Mouse (Mus musculus) macrophage (primary cell): ENCODE data around the gene Bicd2. TPM values are rescaled to one million over a fixed set of nuclear protein-coding genes. Genes with fewer than 3 reads are reported as not detected.
A peak's percentile ranks its signal among the peaks of the same experiment; 100 is the strongest.

ENCODE experiments used
- H3K27ac ChIP-seq: fragments of 350-480 bp; formaldehyde crosslinking; 2 replicates; pipeline ENCODE4 v1.9.0; 2021
- H3K36me3 ChIP-seq: fragments of 350-480 bp; formaldehyde crosslinking; 2 replicates; pipeline ENCODE4 v1.9.0; 2021; ENCODE audit errors: inconsistent target
- H3K4me3 ChIP-seq: fragments of 350-480 bp; formaldehyde crosslinking; 2 replicates; pipeline ENCODE4 v1.9.0; 2021; ENCODE audit errors: inconsistent target
- H3K79me2 ChIP-seq: fragments of 350-480 bp; formaldehyde crosslinking; 2 replicates; pipeline ENCODE4 v1.9.0; 2021; ENCODE audit errors: inconsistent target
- whole genome bisulfite sequencing: methylation state at CpG from one replicate; pipeline ENCODE4 v1.1.7; 2026; ENCODE audit warnings: inconsistent platforms; ENCODE audit not compliant: missing documents; 5-methylcytosine and 5-hydroxymethylcytosine counted together
- polyA plus RNA-seq: library from polyadenylated mRNA; stranded (reverse); fragments of 250-400 nt; gene quantifications from 3 replicates; pipeline ENCODE4 v1.2.4, GENCODE M21; 2018; ENCODE audit warnings: inconsistent platforms
- total RNA-seq, 78 experiments: library from RNA; depleted of rRNA; stranded (reverse); fragments of 250-400 nt; gene quantifications; 1 replicate in 9 of 78; 2 replicates in 24 of 78; 3 replicates in 43 of 78; 4 replicates in 2 of 78; pipeline ENCODE4 v1.2.4; 2018; ENCODE audit warnings: inconsistent platforms in 56 of 78

Bicd2 gene
- total RNA-seq (2018; cell fraction: chromatin; rRNA removed) = 10 to 100 TPM; 16.0 to 91.6 (median 51.0) TPM
- total RNA-seq (2018; cell fraction: cytosol; rRNA removed) = 10 to 100 TPM; 29.1 to 37.9 (median 33.2) TPM
- total RNA-seq (2018; cell fraction: nucleus; rRNA removed) = 10 to 100 TPM; 25.2 to 74.3 (median 46.6) TPM
- polyA plus RNA-seq = 24.3 to 34.5 TPM (median 30.4 TPM) in 3 replicates

DNA sequence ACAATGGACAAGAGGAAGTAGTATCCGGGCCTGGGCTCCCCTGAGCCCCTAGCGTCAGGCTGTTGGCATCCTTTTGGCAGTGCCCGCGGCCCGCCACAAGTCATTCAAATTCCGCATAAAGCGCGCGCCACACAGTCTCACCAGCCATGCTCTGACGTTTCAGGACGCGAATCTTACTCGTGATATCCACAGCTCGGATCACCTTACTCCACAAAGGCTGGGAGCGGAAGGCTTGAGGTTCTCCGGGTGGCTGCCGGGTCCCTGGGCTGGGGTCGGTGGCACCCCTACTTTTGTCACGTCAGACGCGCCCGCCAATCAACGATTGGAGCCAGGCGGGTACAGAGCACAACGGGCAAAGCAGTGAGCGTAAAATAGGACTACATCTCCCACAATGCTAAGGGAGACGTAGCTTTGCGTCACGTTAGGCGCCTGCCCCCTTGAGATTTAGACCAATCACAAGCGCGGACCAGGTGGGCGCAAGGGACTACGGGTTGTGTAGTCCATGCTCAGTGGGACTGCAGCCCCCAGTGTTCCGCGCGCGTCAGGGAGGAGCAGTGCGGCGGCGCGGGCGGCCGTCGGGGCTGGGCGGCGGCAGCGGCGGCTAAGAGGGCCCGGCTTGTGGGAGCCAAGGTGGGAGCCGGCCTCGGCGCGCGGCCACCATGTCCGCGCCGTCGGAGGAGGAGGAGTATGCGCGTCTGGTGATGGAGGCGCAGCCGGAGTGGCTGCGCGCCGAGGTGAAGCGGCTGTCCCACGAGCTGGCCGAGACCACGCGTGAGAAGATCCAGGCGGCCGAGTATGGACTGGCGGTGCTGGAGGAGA, at the start of gene Bicd2:
Gene Bicd2, plus strand, starts transcription at position 574 of the 819 bp plus-strand sequence.
- WGBS = under 1% methylated on average over 71 of the region's 74 CpGs
- Histone ChIP-seq H3K79me2 (peaks cover 47% of the 10 kb centered on the region), H3K27ac (peak within 1 kb of the TSS; percentile 79), H3K4me3 (peak within 1 kb of the TSS; percentile 81), H3K36me3 (no peaks in the 10 kb centered on the region)

DNA sequence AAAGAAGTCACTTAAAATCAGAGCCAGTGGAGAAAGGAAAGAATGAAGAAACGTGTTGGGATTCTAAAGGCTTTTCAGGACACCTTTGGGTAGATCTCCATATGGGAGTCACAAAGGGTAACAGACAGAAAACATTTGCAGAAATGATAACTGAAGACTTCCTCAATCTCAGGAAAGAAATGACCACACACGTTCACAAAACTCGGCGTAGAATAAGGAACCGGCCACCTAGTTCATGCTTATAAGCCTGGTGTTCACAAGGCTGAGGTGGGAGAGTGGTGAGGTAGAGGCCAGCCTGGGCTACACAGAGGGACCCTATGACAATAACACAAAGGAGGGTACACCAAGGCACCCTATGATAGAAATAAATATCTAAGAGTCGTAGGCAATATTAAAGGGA, 49.4 kb upstream of the Bicd2 start:
- H3K36me3 ChIP-seq = peaks cover 79% of the 10 kb centered on the region
- no peak overlapping the region for H3K4me3 ChIP-seq
- no peak overlapping the region for H3K27ac ChIP-seq
- H3K79me2 ChIP-seq = peaks cover 73% of the 10 kb centered on the region
- 23% methylated on average over 6 of the region's 6 CpGs for WGBS

GRCm38 (mm10) chr13:49294108-49294507, 47.3 kb upstream of the Bicd2 start:
- peaks cover 57% of the 10 kb centered on the region for H3K36me3 ChIP-seq
- 67% methylated on average over 9 of the region's 9 CpGs for WGBS

GRCm38 (mm10) chr13:49296270-49296669, 45.1 kb upstream of the Bicd2 start:
- Histone ChIP-seq H3K79me2 (peaks cover 93% of the 10 kb centered on the region), H3K36me3 (peaks cover 40% of the 10 kb centered on the region; the same call in 1 of the 2 replicates), H3K27ac (no peak overlapping the region), H3K4me3 (no peak overlapping the region)
- WGBS = 92% methylated on average over 7 of the region's 7 CpGs

More at GRCm38 (mm10) chr13:49294108-49294507, 47.3 kb upstream of the Bicd2 start:
- Histone ChIP-seq H3K79me2 (peaks cover 92% of the 10 kb centered on the region), H3K27ac (no peak overlapping the region), H3K4me3 (no peak overlapping the region)

- Histone ChIP-seq H3K79me2 (peaks cover 97% of the 10 kb centered on the region), H3K27ac (peak overlapping the region; percentile 38), H3K36me3 (peaks cover 31% of the 10 kb centered on the region; the same call in 1 of the 2 replicates), H3K4me3 (no peak overlapping the region)
- 12% methylated on average over 14 of the region's 14 CpGs for WGBS
Observed at GRCm38 (mm10) chr13:49298514-49299381, 42.6 kb upstream of the Bicd2 start.

GRCm38 (mm10) chr13:49300771-49301170, 40.6 kb upstream of the Bicd2 start:
- H3K36me3 ChIP-seq = peaks cover 16% of the 10 kb centered on the region; the same call in 1 of the 2 replicates
- peaks cover 97% of the 10 kb centered on the region for H3K79me2 ChIP-seq
- H3K27ac ChIP-seq = peak overlapping the region; percentile 28; the same call in 1 of the 2 replicates
- H3K4me3 ChIP-seq = no peak overlapping the region
- WGBS = 57% methylated on average over 1 of the region's 1 CpGs

GRCm38 (mm10) chr13:49306771-49307310, 34.5 kb upstream of the Bicd2 start:
- peaks cover 72% of the 10 kb centered on the region for H3K79me2 ChIP-seq
- H3K4me3 ChIP-seq = peak overlapping the region; percentile 86
- peaks cover 7% of the 10 kb centered on the region; the same call in 1 of the 2 replicates for H3K36me3 ChIP-seq
- WGBS = 2% methylated on average over 7 of the region's 7 CpGs
- peak overlapping the region; percentile 94 for H3K27ac ChIP-seq

- Histone ChIP-seq H3K27ac (peak overlapping the region; percentile 94), H3K79me2 (peaks cover 66% of the 10 kb centered on the region), H3K36me3 (peaks cover 7% of the 10 kb centered on the region; the same call in 1 of the 2 replicates), H3K4me3 (peak overlapping the region; percentile 86)
- under 1% methylated on average over 10 of the region's 10 CpGs for WGBS
Observed at GRCm38 (mm10) chr13:49307311-49307969, 33.9 kb upstream of the Bicd2 start.

DNA sequence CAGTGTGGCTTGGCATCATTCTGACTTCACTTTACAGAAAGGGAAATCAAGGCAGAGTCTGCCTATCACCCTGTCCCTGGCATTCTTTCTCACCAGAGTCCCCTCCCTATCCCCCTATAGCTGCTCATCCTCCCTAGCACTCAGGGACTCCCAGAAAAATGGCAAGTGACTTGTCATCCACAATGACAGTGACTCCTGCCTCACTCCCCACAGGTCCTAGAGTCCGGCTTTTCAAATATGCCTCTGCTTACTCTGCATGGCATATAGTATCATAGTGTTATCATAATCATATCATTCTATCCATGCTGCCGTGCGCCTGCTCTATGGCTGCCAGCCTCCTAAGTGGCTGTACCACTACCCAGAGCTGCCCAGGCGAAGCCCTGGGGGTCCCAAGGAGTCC, 33.2 kb upstream of the Bicd2 start:
- Histone ChIP-seq H3K27ac (peak overlapping the region; percentile 94), H3K36me3 (peaks cover 4% of the 10 kb centered on the region; the same call in 1 of the 2 replicates), H3K4me3 (peak overlapping the region; percentile 86), H3K79me2 (peaks cover 58% of the 10 kb centered on the region)
- 29% methylated on average over 4 of the region's 4 CpGs for WGBS

DNA sequence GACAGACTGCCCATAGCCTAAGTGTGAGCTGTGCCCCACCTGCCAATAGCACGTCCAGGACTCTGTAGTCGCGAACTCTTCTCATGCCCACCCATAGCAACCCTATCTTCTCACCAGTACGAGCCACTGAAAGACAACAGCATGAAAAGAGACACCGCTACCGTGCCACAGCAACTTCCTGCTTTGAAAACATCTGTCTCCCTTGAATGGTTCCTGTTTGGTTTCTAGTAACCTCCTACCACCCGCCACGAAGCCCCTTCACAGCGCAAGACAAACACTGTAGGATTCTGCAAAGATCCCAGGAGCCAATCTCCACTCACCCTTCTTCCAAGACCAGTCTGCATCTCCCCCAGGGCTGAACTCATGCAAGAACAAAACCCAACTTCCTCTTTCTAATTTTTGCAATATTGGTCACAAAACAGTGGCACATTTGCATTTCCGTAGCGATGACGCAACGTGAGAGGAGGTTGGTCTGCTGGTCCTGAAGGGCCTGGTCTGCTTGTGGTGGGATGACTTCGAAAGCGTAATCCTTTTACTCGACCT, 32.5 kb upstream of the Bicd2 start:
- Histone ChIP-seq H3K36me3 (no peaks in the 10 kb centered on the region), H3K27ac (peak overlapping the region; percentile 94), H3K79me2 (peaks cover 51% of the 10 kb centered on the region), H3K4me3 (peak overlapping the region; percentile 86)
- under 1% methylated on average over 16 of the region's 16 CpGs for WGBS

DNA sequence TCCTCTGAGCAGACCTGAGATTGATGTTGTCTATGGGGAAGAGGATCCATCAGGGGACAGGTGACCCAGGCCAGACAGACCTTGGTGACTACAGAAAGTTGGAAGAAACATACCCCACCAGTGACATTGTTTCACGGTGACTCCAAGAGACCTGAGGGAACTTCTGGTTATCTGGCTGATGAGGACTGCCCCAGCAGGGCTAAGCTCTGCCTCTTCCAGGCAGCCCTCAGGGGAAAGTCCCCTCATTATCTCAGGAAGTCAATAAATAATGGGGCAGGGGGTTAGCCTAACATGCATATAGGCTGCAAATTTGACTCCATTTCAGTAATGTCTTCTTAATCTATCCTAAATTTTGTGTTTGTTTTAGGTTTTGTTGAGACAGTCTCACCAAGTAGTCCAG, 31.9 kb upstream of the Bicd2 start:
- Histone ChIP-seq H3K4me3 (no peak overlapping the region), H3K27ac (peak overlapping the region; percentile 94), H3K79me2 (peaks cover 45% of the 10 kb centered on the region), H3K36me3 (no peaks in the 10 kb centered on the region)
- 25% methylated on average over 1 of the region's 1 CpGs for WGBS

GRCm38 (mm10) chr13:49311642-49312041, 29.7 kb upstream of the Bicd2 start:
- 94% methylated on average over 7 of the region's 7 CpGs for WGBS
- peaks cover 24% of the 10 kb centered on the region for H3K79me2 ChIP-seq
- H3K36me3 ChIP-seq = no peaks in the 10 kb centered on the region

DNA sequence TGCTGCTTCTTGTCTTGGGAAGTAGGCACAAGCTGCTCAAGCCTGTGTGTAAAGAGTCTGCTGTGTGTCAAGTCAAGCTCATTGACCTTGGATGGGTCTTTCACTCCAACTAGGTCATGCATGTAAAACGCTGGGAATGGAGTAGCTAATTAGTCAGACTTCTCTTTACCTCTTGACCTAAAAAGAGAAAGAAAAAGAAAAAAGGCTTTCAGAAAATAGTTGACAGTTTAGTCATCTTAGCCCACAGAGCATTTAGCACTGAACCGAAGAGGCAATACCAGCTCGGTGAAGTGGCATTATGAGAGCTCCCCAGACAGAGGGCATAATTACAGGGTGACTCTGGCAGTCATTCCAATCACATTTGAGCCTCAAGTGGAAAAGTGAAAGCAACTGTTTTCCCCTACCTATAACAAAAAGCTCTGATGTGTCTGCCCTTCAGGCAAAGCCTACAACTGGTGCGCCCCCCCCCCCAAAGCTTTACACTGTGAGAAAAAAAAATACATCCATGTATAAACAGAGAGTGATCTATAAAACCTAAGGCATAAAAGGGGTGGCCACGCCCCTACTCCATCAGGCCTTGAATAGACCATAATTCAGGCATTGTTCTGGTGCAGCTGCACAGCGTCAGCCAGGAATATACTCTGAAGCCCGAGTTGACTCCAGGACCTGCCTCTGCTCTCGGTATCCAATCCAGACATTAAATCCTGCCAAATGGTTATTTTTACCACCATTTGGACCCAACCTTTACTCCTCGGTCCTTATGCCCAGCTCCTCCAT, 24.8 kb upstream of the Bicd2 start:
- Histone ChIP-seq H3K27ac (no peak overlapping the region), H3K79me2 (no peaks in the 10 kb centered on the region), H3K36me3 (no peaks in the 10 kb centered on the region), H3K4me3 (no peak overlapping the region)
- WGBS = 85% methylated on average over 9 of the region's 9 CpGs

More at GRCm38 (mm10) chr13:49311642-49312041, 29.7 kb upstream of the Bicd2 start:
- Histone ChIP-seq H3K4me3 (no peak overlapping the region), H3K27ac (no peak overlapping the region)
